Mouse (Mus musculus): ENCODE results near the gene Kif27.

GRCm38 (mm10) chr13:58283466-58283865 is 75.5 kb downstream of the Kif27 start:
- TF ChIP-seq MAFK (IDR thresholded peaks at IDR 0.05; ENCODE audit: insufficient read depth, low read depth, low read length): no peak
- no peak for TF ChIP-seq ZC3H11A (IDR thresholded peaks at IDR 0.05; ENCODE audit: borderline replicate concordance, low read depth, low read length)
- TF ChIP-seq ZNF384 (IDR thresholded peaks at IDR 0.05; ENCODE audit: low read depth, low read length): no peak
- TF ChIP-seq HCFC1 (IDR thresholded peaks at IDR 0.05; ENCODE audit: borderline replicate concordance, insufficient read depth, low read length): no peak
- no peak for TF ChIP-seq CHD2 (IDR thresholded peaks at IDR 0.05; ENCODE audit: low read depth, low read length)
